Mouse (Mus musculus) naive thymus-derived CD4-positive, alpha-beta T cell, adult 2 months (primary cell): ENCODE data around the gene Olfr1381.
"Not testable (repeated sequence)": the region's sequence is repeated elsewhere in the genome, so short reads cannot be mapped to it uniquely, and the experiment has no call there.

Experiments used
- DNase-seq: peaks from one replicate; pipeline ENCODE4 v3.0.0-alpha.2; 2011; ENCODE audit warnings: low read depth

Olfr1381 gene

GRCm38 (mm10) chr11:49543149-49543548, at the start of gene Olfr1381:
Olfr1381 (plus strand) TSS chr11:49543449.
- DNase-seq: not testable (repeated sequence)

GRCm38 (mm10) chr11:49518086-49518485, 25.2 kb upstream of the Olfr1381 start:
- DNase-seq: no peak

DNA sequence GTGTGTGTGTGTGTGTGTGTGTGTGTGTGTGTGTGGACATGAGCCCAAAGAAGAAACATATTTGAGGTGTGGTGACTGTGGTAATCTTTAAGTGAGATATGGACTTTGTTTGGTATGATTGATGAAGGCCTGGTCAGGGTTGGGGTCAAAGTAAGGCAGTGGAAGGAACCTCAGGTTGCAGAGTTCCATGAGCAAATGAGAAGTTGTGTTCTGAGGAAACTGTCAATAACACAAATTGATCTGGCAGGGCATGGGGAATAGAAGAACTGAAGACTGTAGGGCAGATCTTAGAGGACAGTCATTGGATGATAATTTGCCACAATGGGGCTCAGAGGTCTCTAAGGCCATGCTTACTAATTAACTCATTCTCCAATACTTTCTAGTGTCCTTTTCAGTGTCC, 23.9 kb upstream of the Olfr1381 start, which contains the start of gene Olfr1383:
Gene Olfr1383 (plus strand): TSS at position 301 of the 400 bp plus-strand sequence.
- no peak for DNase-seq

DNA sequence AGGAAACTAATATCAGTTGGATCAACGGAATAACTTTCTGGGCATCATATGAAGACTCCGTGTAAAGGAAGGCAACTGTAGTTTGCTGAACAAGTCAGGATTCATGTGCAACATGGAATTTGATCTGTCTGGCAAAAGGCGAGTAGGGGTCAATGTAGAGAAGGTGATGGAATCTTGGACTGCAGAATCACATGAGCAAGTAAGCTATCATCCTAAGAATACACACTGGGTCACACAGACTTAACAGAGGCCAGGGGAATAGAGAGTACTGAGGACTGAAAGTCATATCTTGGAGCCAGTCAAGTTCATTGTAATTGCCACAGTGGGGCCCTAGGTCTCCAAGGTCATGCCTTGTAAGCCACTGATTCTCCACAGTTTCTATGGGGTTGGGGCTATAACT, 15.3 kb upstream of the Olfr1381 start, which contains the start of gene Olfr1382:
Gene Olfr1382 (plus strand): TSS at position 301 of the 400 bp plus-strand sequence.
- no peak for DNase-seq

DNA sequence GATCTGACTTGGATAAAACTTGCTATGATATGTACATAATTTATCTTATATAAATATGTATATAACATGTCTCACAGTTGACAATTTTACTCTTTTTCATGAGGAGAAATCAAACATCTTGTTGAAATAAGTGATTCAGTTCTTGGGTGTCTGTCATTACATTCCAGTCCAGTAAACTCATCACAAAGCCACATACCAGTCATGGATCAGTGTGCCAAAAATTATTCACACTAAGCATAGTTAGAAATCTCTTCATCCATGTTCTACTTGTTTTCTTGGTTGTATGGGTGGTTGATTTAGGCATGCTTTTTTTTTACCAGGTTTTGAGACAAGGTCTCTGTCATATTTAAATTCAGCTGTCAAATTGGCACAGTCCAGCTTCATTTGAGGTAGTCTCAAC, 10.5 kb upstream of the Olfr1381 start:
- DNase-seq: no peak

DNA sequence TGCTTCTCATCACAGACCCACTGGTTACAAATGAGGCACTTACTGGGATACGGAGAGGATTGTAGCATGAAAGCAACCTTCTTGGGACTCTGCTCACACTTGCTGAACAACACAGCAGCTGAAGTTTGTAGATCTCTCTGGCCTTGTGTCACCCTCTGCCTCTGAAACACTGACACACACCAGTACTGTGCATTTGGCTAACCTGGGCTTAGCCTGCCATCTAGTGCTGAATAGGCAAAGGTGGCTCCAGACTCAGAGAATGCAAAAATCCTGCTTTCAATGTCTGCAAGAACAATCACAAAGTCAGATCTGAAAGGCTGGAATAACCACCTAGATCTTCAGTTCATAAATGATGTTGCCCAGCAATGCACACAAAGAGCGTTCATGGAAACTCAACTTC, 6.6 kb upstream of the Olfr1381 start:
- not testable (repeated sequence) for DNase-seq

DNA sequence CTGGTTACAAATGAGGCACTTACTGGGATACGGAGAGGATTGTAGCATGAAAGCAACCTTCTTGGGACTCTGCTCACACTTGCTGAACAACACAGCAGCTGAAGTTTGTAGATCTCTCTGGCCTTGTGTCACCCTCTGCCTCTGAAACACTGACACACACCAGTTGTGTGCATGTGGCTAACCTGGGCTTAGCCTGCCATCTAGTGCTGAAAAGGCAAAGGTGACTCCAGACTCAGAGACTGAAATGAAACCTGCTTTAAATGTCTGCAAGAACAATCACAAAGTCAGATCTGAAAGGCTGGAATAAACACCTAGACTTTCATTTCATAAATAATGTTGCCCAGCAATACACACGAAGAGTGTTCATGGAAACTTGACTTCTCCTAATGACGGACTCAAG, 10.8 kb downstream of the Olfr1381 start:
- not testable (repeated sequence) for DNase-seq

GRCm38 (mm10) chr11:49556578-49556977, 13.3 kb downstream of the Olfr1381 start, which contains the start of gene Olfr1380:
Olfr1380 (plus strand) TSS chr11:49556878.
- DNase-seq: not testable (repeated sequence)

GRCm38 (mm10) chr11:49575054-49575453, 31.8 kb downstream of the Olfr1381 start:
- peak; percentile 31 for DNase-seq

DNA sequence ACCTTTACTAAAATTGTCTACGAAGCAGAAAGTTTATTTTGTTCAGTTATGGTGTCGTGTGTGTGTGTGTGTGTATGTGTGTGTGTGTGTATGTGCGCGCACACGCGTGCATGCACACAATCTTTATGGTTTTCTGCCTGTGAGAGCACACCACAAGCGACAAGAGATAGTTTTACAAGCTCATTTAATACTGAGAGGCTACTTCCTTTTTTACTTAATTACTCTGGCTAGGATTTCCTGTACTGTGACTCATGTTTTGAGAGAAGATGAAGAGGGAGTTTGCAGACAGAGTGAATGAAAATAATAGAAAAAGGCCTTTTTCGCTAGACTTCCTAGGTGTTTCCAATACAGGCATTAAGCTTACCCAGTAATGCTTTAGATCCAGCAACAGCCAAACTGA, 37.2 kb downstream of the Olfr1381 start:
- DNase-seq: not testable (repeated sequence)

- DNase-seq: no peak
Observed at GRCm38 (mm10) chr11:49590213-49590612, 47.0 kb downstream of the Olfr1381 start.

- DNase-seq: not testable (repeated sequence)
Observed at GRCm38 (mm10) chr11:49597149-49597548, 53.9 kb downstream of the Olfr1381 start.
